Mouse (Mus musculus): ENCODE data around the gene Kcne2. TPM values are rescaled to one million over a fixed set of nuclear protein-coding genes. Genes with fewer than 3 reads are reported as not detected.

Gene Kcne2
- under 1 TPM in 1 of 2 experiments, not detected in 1; 0.16 TPM for total RNA-seq (2021)
- long read RNA-seq, experiment 1, result 0 reads
- long read RNA-seq, experiment 2, result 0 reads

DNA sequence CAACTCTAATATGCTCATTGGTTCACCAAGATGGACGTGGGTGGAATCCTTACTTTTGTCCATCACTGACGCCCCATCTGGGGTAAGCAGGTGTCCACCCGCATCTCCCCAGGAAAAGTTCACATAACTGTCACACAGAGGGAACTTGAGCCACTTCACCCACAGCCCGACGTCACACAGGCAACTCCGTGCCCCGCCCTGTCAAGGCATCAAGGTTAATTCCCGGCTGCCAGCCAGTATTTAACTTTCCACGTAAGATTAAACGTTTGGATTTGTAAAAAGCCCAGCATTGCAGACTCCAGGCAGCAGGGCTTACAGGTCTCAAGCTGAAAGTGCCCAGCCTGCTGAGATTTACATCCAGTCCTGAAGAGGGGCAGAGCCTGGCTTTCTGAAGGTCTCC, at the start of gene Kcne2:
TSS of gene Kcne2 (plus strand) at position 289 of the 400 bp plus-strand sequence.
- peak in 1 of 2 experiments; percentile 35 for DNase-seq

DNA sequence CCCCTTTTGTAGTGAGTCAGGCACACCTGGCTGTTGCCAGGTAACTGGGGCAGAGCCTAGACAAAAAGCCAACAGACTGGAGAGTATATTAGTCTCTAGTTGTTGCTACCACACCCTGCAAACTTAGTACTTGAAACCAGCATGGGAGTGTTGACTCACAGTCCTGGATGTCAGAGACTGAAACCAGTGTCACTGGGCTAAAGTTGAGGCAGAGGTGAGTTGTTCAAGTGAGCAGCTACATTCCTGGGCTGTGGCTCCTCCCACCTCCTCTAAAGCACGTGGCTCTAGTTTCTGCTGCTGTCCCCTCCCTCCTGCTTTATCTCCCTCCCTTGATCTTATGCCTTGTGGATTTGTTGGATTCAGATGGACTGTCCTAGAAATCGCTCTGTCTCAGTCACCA, 46.3 kb upstream of the Kcne2 start:
- DNase-seq, result no peak

DNA sequence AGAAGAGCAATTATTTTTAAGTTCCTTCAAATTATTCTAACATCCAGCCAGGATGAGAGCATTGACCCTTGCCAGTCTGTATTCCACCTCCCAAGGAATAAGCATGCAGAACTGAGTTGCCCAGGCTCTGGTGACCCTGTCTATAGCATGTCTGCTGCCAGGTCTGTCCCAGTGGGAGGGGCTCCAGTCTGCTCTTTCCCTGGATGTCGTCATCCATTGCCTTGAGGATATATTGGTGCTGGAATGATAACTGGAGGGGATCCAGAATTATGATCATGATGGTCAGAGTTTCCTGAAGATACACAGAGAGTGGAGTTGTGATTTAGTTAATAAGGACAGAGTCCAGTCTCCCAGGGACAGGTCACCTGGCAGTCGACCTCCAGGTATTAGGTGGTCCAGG, 45.2 kb upstream of the Kcne2 start:
- DNase-seq, result peak in 1 of 2 experiments; percentile 13

DNA sequence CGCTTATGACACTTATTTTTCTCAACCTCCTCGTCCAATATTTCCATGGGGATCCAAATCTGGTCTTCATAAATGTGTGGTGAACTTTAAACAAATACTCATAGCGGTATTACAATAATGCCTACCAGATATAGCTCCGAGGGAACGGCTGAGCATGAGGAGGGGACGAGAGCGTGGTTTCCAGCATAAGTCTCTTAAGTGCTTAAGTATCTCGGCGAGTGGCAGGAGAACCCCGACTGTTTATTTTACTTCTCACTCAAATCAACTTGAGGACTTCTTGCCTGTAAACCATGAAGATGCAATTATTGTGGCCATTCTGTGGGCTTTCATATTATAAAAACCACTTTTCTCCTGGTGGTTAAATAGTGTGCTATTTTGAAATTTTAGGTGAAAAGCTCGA, 44.5 kb upstream of the Kcne2 start:
- no peak for DNase-seq

DNA sequence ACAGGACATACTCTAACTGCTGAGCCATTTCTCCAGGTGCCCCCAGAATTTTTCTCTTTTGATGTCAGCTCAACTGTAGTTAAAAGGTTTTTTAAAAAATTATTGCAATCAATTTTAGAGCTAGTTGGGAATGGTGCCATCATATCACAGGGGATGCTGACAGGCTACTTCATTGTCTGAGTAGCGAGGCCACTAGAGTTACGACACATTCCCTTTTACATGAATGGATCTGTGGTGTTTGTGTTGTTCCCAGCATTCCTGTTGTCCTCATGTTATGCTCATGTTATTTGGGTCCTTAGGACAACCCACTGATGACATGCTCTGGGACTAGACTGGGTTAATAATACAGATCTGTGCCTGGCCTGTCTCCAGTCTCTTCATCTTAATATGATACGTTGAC, 42.5 kb upstream of the Kcne2 start:
- DNase-seq, result no peak

DNA sequence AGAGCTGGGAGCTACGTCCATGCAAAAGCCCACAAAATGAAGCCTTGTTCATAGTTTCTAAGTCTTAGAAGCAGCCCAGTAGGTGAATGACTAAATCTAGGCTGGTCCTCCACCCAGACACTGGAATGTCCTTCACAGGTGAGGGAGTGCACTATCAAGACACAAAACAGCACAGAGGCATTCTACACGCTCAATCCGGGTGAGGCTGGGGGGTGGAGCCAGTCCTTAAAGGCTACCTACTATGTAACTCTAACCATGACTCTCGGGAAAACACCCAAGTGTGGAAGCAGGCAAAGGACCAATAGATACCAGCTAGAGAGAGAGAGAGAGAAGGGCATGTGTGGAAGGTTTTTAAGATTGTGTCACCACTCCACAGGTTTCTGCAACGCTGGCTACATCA, 41.7 kb upstream of the Kcne2 start:
- no peak for DNase-seq

DNA sequence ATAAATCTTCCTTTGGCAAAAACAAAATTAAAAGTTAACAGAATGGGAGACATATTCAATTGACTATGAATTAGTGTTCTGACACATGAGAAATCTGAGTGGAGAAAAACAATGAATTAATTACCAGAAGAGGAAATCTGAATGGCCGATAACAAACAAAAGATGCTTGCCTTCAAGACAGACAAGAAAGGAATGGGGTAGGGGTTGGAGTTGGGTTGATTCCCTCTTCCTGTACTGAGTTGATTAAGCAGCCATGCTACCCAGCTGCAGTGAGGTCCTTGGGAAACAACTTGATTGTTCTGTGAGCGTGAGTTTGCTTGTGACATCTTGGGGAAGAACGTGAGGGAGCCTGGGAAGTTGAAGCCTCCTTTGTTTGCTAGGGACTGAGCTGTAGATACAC, 37.9 kb upstream of the Kcne2 start:
- DNase-seq, result no peak

DNA sequence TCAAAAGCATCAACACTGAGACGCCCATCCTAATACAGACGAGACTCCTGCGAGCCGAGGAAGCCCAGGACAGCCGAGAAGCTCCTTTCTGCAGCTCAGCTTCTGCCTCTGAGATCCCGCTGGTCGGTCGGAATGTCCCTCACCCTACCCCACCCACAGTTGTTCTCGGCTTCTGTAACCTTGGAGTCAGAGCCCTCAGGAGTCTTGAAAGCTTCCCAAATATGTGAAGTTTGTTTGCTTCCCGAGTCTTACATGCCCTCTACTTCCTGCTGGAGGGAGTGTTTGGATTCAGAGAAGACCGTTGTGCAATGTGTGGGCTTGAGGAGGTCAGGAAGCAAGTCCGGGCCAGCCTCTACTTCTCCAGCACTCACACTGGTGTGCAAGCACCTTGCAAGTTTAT, 24.3 kb upstream of the Kcne2 start:
- DNase-seq, result no peak

DNA sequence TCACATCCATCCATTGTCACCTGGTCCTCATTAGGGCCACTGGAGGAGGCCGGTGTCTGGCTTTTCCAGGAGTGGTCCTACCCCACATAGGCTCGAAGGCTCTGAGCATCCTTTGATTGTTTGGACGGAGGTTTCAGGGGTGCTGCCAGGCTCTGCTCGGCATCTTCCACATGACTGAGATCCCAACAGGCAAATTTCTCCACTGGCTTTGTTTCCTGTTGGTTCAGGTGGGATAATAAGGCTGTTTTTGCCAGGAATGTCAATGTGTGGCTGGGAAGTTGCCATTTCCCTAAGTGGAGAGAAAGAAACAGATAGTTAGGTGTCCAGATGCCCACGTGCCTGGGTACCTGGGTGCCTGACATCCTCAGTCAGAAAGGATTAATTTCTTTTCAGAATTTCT, 17.7 kb upstream of the Kcne2 start:
- DNase-seq, result no peak

DNA sequence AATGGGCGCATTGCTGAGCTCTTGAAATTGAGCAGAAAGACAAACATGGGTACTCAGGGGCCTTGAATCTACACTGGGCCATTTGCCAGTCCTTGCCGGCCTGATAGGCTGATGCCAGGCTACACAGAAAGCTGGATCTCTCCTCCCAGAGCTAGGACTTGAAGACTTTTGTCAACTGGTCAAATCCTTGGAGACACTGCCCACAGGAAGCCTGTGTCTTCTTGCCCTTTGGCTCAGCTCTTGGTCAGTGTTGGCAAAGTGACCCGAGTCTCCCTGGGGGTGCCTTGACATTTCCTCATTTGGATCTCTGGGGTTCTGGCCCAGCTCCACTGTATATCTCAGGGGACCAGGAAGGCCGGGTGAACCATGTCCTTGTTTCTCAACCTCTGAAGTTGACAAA, 16.7 kb upstream of the Kcne2 start:
- DNase-seq, result peak; percentile 72 to 79

DNA sequence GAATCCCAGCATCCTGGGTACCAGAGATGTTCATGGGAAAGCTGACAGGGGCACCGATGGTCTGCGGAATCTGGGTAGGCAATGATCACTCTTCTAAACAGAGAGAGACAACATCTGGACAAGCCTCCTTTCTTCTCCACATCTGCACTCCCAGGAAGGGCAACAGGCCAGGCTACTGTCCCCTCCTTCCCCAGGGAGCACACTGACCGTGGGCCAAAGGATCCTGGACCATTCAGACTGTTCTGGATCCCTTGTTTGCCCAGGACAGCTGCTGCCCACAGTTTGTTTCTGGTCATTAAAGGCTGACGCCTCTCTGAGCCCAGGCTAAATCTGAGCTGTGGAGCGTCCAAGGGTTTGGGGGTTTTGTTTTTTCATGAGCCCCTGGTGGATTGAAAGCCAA, 9.5 kb upstream of the Kcne2 start:
- no peak for DNase-seq

DNA sequence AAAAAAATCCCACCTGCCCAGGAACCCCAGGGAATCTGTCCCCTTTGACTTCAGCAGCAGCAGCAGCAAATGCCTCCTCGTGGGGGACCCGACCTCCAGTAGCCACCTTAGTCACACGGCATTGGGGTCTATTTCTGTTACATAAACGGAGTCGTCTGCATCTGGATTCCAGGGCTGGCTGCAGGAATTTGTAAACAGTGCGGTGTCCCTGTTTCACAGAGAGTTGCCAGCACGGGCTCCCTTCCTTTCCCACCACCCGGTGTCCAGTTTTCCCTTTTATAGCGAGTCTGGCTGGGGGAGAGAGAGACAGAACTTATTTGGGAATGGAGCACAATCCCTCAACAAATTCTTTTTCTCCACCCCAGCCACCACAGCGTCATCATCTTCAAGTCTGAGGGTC, 7.1 kb upstream of the Kcne2 start:
- DNase-seq, result no peak

DNA sequence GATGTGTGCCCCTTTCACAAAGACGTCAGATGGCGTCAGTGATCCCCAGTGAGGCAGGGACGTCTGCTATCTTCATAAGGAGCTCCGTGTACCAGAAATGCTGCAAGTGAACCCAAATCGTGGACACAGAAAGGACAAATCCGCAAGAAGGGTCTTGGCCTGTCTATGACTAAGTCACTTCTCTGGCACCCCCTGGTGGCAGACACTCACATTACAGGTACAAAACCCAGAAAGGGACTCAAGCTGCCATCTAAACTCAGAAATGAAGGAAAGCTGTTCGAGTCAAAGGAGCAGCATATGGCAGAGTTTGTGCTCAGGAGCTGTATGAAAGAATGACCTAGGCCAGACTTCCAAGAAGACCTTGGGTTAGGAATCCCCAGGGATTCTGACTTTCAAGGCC, 5.6 kb upstream of the Kcne2 start:
- DNase-seq, result peak; percentile 85 to 90

DNA sequence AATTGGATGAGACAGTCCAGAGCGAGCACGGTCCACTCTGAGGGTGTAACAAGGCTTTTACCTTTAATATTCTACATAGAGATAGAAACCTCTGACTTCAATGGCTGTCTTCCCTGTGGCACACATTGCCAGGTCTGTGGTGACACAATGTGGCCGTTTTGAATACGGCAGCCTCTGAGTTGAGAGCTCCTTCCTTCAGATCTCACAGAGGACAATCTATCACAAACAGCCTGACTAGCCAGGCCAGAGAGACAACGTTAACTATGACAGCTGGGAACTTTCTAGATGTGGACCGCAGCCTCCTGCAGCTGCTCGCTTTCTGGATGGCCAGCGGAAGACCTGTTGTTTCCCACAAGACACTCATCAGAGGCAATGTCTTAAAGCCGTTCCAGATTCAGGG, 3.4 kb upstream of the Kcne2 start:
- DNase-seq, result peak; percentile 44 to 47

DNA sequence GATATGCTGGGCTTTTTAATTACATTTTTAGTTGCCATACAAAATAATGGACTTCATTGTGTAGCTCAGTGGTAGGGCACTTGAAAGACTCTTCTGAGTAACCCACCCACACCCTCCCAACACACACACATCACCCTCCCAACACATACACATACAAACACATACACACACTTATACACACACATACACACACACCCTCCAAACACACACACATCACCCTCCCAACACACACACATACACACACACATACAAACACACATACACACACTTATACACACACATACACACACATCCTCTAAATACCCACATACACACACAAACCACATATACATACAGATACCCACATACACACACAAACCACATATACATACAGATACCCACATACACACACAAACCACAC, 2.1 kb upstream of the Kcne2 start:
- no peak for DNase-seq

DNA sequence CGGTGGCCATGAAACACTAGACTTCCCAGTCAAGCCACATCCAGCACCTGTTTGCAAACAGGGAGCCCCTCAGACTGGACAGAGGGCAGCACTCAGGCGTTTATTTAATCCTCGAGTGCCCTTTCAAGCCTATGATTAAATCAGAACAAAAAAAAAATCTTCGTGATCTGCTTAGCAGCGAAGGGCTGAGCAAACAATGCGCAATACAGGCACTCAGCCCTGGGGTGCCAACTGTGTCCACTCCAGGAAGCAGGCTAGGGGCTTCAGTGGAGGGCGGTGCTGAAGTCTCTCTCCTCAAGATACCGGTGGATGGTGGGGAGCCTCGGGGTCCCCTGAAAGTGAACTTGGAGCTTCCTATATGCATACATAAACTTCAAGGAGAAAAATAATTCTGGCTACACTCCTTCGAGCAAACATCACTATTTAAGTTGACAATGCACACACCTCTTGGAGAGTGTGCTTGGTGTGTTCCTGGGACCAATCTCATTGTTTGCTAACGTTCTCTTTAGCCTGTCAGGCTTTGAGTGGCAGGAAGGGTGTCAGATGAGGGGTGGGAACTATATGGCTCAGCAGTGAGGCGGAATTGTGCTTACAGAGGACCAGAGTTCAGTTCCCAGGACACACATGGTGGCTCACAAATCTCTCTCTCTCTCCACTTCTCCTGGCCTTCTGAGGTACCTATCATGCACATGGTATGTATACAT, 2.2 kb downstream of the Kcne2 start:
- no peak for DNase-seq

DNA sequence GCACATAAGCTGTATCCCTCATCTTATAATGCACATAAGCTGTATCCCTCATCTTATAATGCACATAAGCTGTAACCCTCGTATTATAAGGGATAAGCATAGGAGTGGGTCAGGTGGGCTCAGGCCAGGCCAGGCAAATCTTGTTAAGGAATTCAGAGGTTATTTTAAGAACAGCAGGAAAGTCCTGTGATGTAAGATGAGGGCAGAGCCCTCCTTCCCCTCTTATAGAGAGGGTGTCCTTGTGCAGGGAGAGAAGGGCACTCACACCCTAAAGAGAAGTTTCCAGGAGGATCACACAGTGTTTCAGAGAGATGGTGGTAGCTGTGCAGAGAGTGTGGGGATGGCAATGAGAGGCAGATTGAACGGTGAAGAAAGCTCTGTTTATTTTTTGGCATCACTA, 3.1 kb downstream of the Kcne2 start:
- DNase-seq, result no peak

DNA sequence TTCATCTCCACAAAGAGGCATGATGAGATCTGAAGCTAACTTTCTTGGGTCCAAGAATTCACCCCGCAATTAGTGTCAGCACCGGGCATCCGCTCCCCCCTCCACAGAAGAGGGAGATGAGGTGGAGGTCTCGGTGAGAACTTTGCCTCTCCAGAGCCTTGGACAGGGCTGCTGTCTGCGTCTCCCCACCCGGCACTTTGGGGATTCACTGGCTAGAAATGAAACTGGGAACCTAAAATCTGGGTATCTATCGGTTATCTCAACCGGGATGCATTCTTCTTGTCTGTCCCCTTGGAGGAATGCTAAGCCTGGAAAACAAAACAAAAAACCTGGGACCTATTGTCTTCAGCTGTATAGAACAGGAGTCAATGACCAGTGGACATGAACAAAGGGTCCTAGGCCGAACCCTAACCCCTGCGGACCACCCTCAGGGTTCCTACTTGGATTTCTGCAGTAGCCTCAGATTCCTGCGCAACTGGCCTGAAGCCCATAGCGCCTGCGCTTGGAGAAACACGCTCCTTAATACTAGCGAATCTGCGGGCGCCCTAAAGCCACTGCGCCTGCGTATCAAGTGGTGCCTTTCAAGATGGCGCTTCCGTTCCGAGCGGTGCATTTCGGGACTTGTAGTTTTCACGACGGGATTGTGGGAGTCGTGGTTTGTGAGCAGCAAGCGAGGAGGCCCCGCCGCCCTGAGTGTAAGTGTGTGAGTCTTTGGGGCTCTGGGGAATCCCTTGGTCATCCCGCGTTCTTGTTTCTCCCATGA, 8.6 kb downstream of the Kcne2 start, which contains the start of gene Smim11:
TSS of gene Smim11 (plus strand) at position 638 of the 763 bp plus-strand sequence.
- DNase-seq, result peak; percentile 94 to 95

DNA sequence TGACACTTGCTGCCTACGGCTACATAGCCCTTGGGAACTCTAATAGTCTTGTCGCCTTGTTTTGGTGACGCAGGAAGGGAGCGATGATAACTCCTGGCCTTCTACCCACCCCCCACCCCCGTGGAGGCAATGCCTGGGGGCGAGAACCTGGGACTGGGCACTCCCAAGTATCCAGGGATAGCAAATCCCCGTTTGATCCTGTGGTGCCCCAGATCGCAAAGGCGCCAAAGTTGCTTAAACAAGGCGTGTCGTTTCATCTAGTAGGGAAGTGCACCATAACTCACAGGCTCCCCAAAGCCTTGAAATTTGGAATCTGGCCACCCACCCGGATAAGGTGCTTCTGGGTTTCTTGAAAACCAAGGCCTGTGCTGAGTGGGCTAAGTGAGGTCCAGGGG, 9.2 kb downstream of the Kcne2 start:
- peak; percentile 38 to 39 for DNase-seq

DNA sequence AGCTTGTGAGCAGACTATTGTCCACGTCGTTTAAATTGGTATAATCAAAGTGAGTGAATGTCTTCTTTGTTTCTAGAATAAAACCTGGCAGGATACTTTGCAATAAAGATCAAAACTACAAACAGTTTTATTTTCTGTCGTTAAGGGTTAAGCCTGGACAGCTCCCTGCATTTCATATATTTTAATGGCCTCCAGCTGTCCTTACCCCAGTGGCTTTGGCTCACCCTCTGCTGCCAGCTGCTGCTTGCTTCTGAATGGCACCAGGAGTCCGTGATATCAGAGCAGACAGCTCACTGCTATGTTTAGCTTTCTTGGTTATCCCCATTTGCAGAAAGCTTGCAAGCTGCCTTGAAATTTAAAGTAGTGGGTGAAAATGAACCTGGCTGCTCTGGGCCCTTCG, 9.8 kb downstream of the Kcne2 start:
- peak in 1 of 2 experiments; percentile 35 for DNase-seq

DNA sequence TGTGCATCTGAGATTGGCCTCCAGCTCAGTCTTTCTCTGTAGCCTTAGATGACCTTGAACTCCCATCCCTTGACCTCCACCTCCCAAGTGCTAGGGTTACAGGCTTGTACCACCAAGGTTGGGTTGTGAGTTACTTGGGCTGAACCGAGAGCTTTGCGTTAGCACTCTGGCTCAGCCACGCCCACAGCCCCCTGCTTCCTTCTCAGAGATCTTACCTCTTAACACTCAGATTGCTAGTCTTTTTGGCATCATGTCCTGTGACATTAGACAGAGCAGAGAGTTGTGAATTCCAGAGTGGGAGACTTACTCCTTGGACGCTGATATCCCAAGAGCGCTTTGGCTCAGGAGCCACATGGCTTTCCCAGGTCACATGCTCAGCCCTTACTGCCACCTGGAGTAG, 10.3 kb downstream of the Kcne2 start:
- no peak for DNase-seq

DNA sequence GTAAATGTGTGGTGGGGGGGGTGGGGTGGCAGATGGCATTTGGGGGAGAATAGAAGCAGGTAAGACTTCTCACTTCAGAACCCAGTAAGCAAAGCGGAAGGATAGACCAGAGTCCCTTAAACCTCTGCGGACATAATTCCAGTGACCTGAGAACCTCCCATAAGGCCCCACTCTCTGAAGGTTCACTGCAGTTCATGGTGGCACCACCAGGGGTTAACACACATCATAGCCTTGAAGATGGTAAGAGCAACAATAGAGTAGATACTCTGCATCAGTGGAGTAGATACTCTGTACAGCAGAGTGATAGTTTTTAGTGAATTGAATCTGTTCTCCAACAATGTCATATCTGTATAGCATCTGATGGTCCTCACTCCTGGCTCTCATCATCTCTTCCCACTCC, 13.3 kb downstream of the Kcne2 start:
- no peak for DNase-seq

DNA sequence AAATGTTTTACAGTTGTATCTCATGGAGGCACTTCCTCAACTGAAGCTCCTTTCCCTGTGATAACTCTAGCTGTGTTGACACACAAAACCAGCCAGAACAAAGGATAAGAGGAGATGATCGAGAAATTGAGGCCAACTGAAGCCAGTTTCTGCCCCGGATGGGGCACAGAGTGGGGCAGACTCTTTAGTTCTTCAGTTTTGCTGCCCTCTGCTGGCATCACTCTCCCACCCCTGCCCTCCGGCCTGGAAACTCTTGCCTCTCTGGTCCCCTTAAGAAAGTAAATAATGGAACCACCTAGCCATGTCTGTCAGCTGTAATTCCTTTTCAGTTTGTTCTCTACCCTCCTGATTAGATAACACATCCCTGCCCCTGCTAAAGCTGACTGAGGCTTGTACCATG, 15.8 kb downstream of the Kcne2 start:
- peak in 1 of 2 experiments; percentile 24 for DNase-seq

DNA sequence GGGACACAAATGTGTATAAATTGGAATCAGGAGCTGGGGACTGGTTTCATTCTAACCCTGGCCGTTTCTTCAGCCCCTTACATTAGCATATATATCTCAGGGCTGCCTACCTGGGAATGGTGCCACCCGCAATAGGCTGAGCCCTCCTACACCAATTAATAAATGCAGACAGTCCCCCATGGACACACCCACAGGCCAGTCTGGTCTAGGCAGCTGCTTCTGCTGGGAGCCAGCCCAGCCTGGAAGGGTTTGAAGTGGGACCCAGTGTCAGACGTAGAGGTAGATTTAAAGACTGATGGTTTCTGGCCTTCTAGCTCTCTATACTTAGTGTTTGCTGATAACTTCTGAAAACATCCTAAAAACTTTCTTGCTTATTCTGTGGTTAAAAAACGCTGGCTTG, 16.9 kb downstream of the Kcne2 start:
- DNase-seq, result no peak

Measured in adrenal gland, postnatal 36 days (tissue).